Mouse (Mus musculus): Measurements from ENCODE around the gene Ankrd16.

DNA sequence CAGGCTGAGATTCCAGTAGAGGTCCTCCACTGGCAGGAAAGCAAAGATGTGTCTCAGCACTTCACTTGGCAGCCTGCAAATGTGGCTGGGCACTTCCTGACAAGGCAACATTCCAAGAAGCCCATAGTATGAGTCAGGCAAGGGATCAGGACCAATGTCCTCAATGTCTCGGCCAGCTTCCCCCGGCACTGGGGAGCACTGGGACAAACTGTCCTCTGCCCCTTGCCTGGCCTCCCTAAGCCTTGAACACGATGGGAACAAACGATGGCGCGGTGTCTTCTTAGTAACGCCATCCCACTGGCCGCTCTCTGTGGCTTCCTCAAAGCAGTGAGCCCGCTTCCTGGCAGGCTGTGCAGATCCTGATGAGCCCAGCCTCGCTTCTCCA lies 10.5 kb upstream of the Ankrd16 start:
- TF ChIP-seq CTCF (conservative IDR thresholded peaks at IDR 0.05; ENCODE audit: insufficient read depth, insufficient read length, low read depth, low read length) (no peak), POLR2A (IDR thresholded peaks at IDR 0.05; ENCODE audit: low read depth, low read length) (no peak)

Measured in kidney, adult 2 months (tissue).